Mouse (Mus musculus) left cerebral cortex, postnatal 36 days (tissue): ENCODE measurements around the gene Ccdc34. TPM values are rescaled to one million over a fixed set of nuclear protein-coding genes. Genes with fewer than 3 reads are reported as not detected.
"Not testable (repeated sequence)": the region's sequence is repeated elsewhere in the genome, so short reads cannot be mapped to it uniquely, and the experiment has no call there.

ENCODE experiments used
- DNase-seq, 2 experiments: peaks; one replicate each; pipeline ENCODE4 v3.0.0; 2021 to 2022; ENCODE audit warnings: low spot score in 2 of 2, mixed read lengths in 1 of 2
- intact Hi-C: fragments of 180-260 bp; cut with DNase I; formaldehyde crosslinking; loops from one replicate; pipeline ENCODE4 v1.15.1; 2025
- total RNA-seq, 2 experiments: library from RNA; stranded (reverse); gene quantifications; 2 replicates each; pipeline ENCODE4 v1.2.3; 2021

The Ccdc34 gene
- total RNA-seq, 2 experiments from 2014 or later, result 12.1 to 14.4 TPM

- intact Hi-C loops, result loop anchor here (10.0 kb wide), 1 partner anchor 142 kb away; no protein-coding TSS in a partner anchor
- no peak for DNase-seq
These were observed 45.5 kb downstream of the Ccdc34 start for GRCm38 (mm10) chr2:110063131-110063530.

- intact Hi-C loops, result loop anchor here (10.0 kb wide), 1 partner anchor 136 kb away; no protein-coding TSS in a partner anchor
These were observed 51.3 kb downstream of the Ccdc34 start for GRCm38 (mm10) chr2:110068916-110069315.

GRCm38 (mm10) chr2:110073023-110073422 is 55.4 kb downstream of the Ccdc34 start:
- no peak for DNase-seq
- intact Hi-C loops, result no loop called here

More at GRCm38 (mm10) chr2:110068916-110069315, 51.3 kb downstream of the Ccdc34 start:
- DNase-seq, result no peak

GRCm38 (mm10) chr2:110074646-110075452 is 57.2 kb downstream of the Ccdc34 start:
- DNase-seq, result no peak
- intact Hi-C loops, result no loop called here

GRCm38 (mm10) chr2:110077240-110077639 is 59.6 kb downstream of the Ccdc34 start:
- DNase-seq, result no peak
- intact Hi-C loops, result no loop called here

- DNase-seq, result no peak
- intact Hi-C loops, result no loop called here
These were observed 60.0 kb downstream of the Ccdc34 start for GRCm38 (mm10) chr2:110077655-110078054.

GRCm38 (mm10) chr2:110080532-110080931 is 62.9 kb downstream of the Ccdc34 start:
- intact Hi-C loops, result no loop called here
- no peak for DNase-seq

GRCm38 (mm10) chr2:110082975-110083374 is 65.4 kb downstream of the Ccdc34 start:
- intact Hi-C loops, result no loop called here
- DNase-seq, result no peak

GRCm38 (mm10) chr2:110085701-110086143 is 68.1 kb downstream of the Ccdc34 start:
- intact Hi-C loops, result no loop called here
- DNase-seq, result no peak

- intact Hi-C loops, result no loop called here
- DNase-seq, result no peak
These were observed 96.5 kb downstream of the Ccdc34 start for GRCm38 (mm10) chr2:110114133-110114532.

GRCm38 (mm10) chr2:110129396-110129795 is 111.8 kb downstream of the Ccdc34 start:
- intact Hi-C loops, result no loop called here
- no peak for DNase-seq

GRCm38 (mm10) chr2:110131573-110131972 is 114.0 kb downstream of the Ccdc34 start:
- intact Hi-C loops, result no loop called here

GRCm38 (mm10) chr2:110133356-110134115 is 115.9 kb downstream of the Ccdc34 start:
- DNase-seq, result no peak

More at GRCm38 (mm10) chr2:110131573-110131972, 114.0 kb downstream of the Ccdc34 start:
- DNase-seq, result no peak

GRCm38 (mm10) chr2:110134765-110135594 is 117.4 kb downstream of the Ccdc34 start:
- intact Hi-C loops, result no loop called here
- DNase-seq, result peak in 1 of 2 experiments; percentile 10

More at GRCm38 (mm10) chr2:110133356-110134115, 115.9 kb downstream of the Ccdc34 start:
- intact Hi-C loops, result no loop called here

- no peak for DNase-seq
- intact Hi-C loops, result no loop called here
These were observed 119.7 kb downstream of the Ccdc34 start for GRCm38 (mm10) chr2:110137291-110137690.

- DNase-seq, result no peak
- intact Hi-C loops, result no loop called here
These were observed 120.5 kb downstream of the Ccdc34 start for GRCm38 (mm10) chr2:110138096-110138495.

- DNase-seq, intact Hi-C loops: not testable (repeated sequence)
These were observed 130.4 kb downstream of the Ccdc34 start for GRCm38 (mm10) chr2:110147980-110148379.

GRCm38 (mm10) chr2:110149246-110149645 is 131.6 kb downstream of the Ccdc34 start:
- DNase-seq, result no peak
- intact Hi-C loops, result no loop called here

- intact Hi-C loops, result no loop called here
- no peak for DNase-seq
These were observed 138.7 kb downstream of the Ccdc34 start for GRCm38 (mm10) chr2:110156321-110156720.
